Mouse (Mus musculus) midbrain, embryonic 16.5 days (tissue): ENCODE results near the gene Gm3411. TPM values are rescaled to one million over a fixed set of nuclear protein-coding genes. Genes with fewer than 3 reads are reported as not detected.
A peak's percentile ranks its signal among the peaks of the same experiment; 100 is the strongest.
"Not testable (repeated sequence)": the region's sequence is repeated elsewhere in the genome, so short reads cannot be mapped to it uniquely, and the experiment has no call there.

Experiments used
- ATAC-seq: fragments of 200-750 bp; cut with Nextera tagmentation; 2 replicates; pipeline ENCODE4 v1.8.0; 2017; ENCODE audit warnings: moderate TSS enrichment
- H3K27ac ChIP-seq: fragments of 300-500 bp; sonication (generic); 2 replicates; pipeline ENCODE4 v1.5.1; 2014; ENCODE audit warnings: mild to moderate bottlenecking, low read length, mixed read lengths
- H3K27me3 ChIP-seq: fragments of 300-500 bp; sonication (generic); 2 replicates; pipeline ENCODE4 v1.6.1; 2014; ENCODE audit warnings: low read depth, low read length, mixed read lengths; ENCODE audit not compliant: control insufficient read depth, insufficient read depth
- H3K36me3 ChIP-seq: fragments of 300-500 bp; sonication (generic); 2 replicates; pipeline ENCODE4 v1.6.1; 2014; ENCODE audit warnings: mild to moderate bottlenecking, low read length, moderate library complexity, mixed read lengths; ENCODE audit not compliant: control insufficient read depth, insufficient read depth
- H3K4me1 ChIP-seq: fragments of 300-500 bp; sonication (generic); 2 replicates; pipeline ENCODE4 v1.6.1; 2014; ENCODE audit warnings: mild to moderate bottlenecking, low read length, mixed read lengths; ENCODE audit not compliant: control insufficient read depth, insufficient read depth
- H3K4me2 ChIP-seq: fragments of 300-500 bp; sonication (generic); 2 replicates; pipeline ENCODE4 v1.6.1; 2014; ENCODE audit warnings: mild to moderate bottlenecking, low read length, mixed read lengths
- H3K4me3 ChIP-seq: fragments of 300-500 bp; sonication (generic); 2 replicates; pipeline ENCODE4 v1.5.1; 2014; ENCODE audit warnings: low read depth, mild to moderate bottlenecking, low read length, moderate library complexity, mixed read lengths
- H3K9ac ChIP-seq: fragments of 300-500 bp; sonication (generic); 2 replicates; pipeline ENCODE4 v1.6.1; 2014; ENCODE audit warnings: low read depth, low read length, mixed read lengths
- H3K9me3 ChIP-seq: fragments of 300-500 bp; sonication (generic); replicated peaks from 2 replicates; pipeline ENCODE4 v1.6.1; 2014; ENCODE audit warnings: mild to moderate bottlenecking, low read length, mixed read lengths; ENCODE audit not compliant: control insufficient read depth, poor library complexity, severe bottlenecking
- WGBS: fragments of 180-500 bp; shearing (Covaris S2); extraction: QIAGEN DNeasy Blood & Tissue Kit; methylation state at CpG from one replicate; pipeline ENCODE4 v1.1.7; 2014; 5-methylcytosine and 5-hydroxymethylcytosine counted together
- polyA plus RNA-seq: library from polyadenylated mRNA; unstranded; fragments of >200 nt; fragmentation: Nextera tagmentation; extraction: Ambion mirVana; gene quantifications from 2 replicates; pipeline ENCODE4 v1.2.1, GENCODE M21; 2015

Gene Gm3411
- 10.4 and 12.1 TPM in 2 replicates for polyA plus RNA-seq

- Histone ChIP-seq H3K4me3 (peak within 1 kb of the TSS; percentile 54), H3K4me2 (peak within 1 kb of the TSS; percentile 56), H3K27ac (peak within 1 kb of the TSS; percentile 55; the same call in 1 of the 2 replicates), H3K9ac (peak within 1 kb of the TSS; percentile 76)
- H3K27me3 ChIP-seq, H3K36me3 ChIP-seq, ATAC-seq, H3K9me3 ChIP-seq, H3K4me1 ChIP-seq: not testable (repeated sequence)
- WGBS, result 3% methylated on average over 27 of the region's 57 CpGs
Observed at GRCm38 (mm10) chr14:6286931-6287715, at the start of gene Gm3411. Gm3411 (minus strand) TSS chr14:6287250.

DNA sequence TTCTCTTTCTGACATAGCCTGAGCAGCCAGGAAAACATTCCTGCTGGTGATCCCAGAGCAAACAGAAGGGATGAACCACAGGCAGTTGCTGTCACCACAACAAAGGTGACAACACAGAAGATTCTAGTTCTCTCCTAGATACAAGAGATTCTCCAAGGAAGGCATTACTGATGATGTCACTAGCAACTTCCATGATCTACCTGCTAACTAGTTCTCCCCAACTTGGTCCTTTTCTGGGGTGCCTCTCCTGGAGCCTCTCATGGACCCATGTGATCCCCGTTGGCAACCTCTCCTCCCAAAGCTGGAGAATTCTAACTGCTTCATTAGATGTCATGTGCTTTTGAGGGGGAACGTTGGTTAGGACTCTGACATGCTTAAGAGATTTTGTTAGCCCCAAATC is 17.7 kb upstream of the Gm3411 start, which contains the start of gene Gm21103:
Gene Gm21103 (minus strand): TSS at position 101 of the 400 bp plus-strand sequence.
- H3K27me3 ChIP-seq, H3K4me3 ChIP-seq, ATAC-seq, H3K4me2 ChIP-seq, H3K9ac ChIP-seq, H3K36me3 ChIP-seq, H3K27ac ChIP-seq, H3K9me3 ChIP-seq, H3K4me1 ChIP-seq: not testable (repeated sequence)
- WGBS, result 81% methylated on average over 2 of the region's 2 CpGs

DNA sequence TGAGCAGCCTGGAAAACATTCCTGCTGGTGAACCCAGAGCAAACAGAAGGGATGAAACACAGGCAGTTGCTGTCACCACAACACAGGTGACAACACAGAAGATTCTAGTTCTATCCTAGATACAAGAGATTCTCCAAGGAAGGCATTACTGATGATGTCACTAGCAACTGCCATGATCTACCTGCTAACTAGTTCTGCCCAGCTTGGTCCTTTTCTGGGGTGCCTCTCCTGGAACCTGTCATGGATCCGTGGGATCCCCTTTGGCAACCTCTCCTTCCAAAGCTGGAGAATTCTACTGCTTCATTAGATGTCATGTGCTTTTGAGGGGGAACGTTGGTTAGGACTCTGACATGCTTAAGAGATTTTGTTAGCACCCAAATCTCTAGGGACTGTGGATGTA is 67.9 kb downstream of the Gm3411 start, which contains the start of gene Gm21560:
Gene Gm21560 (minus strand): TSS at position 101 of the 400 bp plus-strand sequence.
- H3K9ac ChIP-seq, H3K4me3 ChIP-seq, H3K9me3 ChIP-seq, H3K27ac ChIP-seq, H3K4me1 ChIP-seq, H3K4me2 ChIP-seq, H3K36me3 ChIP-seq, ATAC-seq, H3K27me3 ChIP-seq: not testable (repeated sequence)
- 75% methylated on average over 1 of the region's 2 CpGs for WGBS

Other genes with a start within 250 kb of the Gm3411 start
- gene Gm6337, start 229.0 kb downstream of the Gm3411 start, polyA plus RNA-seq, result not detected in 2 replicates
- 3.9 and 7.0 TPM in 2 replicates for gene Gm8206, start 193.3 kb downstream of the Gm3411 start, polyA plus RNA-seq
- gene Gm3468, start 178.6 kb downstream of the Gm3411 start, polyA plus RNA-seq, result 5.9 and 6.3 TPM in 2 replicates
- not detected in 2 replicates for gene Gm3476, start 161.4 kb downstream of the Gm3411 start, polyA plus RNA-seq
- not detected in 2 replicates for gene Gm21560, start 68.0 kb downstream of the Gm3411 start, polyA plus RNA-seq
- not detected in 2 replicates for gene Gm21103, start 17.6 kb upstream of the Gm3411 start, polyA plus RNA-seq
- gene Gm3618, start 56.4 kb upstream of the Gm3411 start, polyA plus RNA-seq, result not detected in 2 replicates
- gene Gm16440, start 103.1 kb upstream of the Gm3411 start, polyA plus RNA-seq, result not detected in 2 replicates
- gene Gm3591, start 125.2 kb upstream of the Gm3411 start, polyA plus RNA-seq, result 6.4 and 7.9 TPM in 2 replicates
- gene Gm3594, start 157.4 kb upstream of the Gm3411 start, polyA plus RNA-seq, result not detected in 2 replicates